In genomic region chr8:47037405-47037804, GRCm38 (mm10) we compare ENCODE assay signal across 31 mouse cellular contexts. TPM values are rescaled to one million over a fixed set of nuclear protein-coding genes. Genes with fewer than 3 reads are reported as not detected.
A peak's percentile ranks its signal among the peaks of the same experiment; 100 is the strongest.
DNase-seq lines count a peak whose midpoint lies in the region; ATAC-seq and TF ChIP-seq lines count a peak whose summit lies in the region.
"Had no signal": no experiment of that assay in that cellular context is flagged by ENCODE, and none has a peak within 500 bp of the region (broad histone marks: within the 10 kb centered on the region; RNA-seq: fewer than 3 reads in every experiment).

No protein-coding gene starts in this region.

- H3K27me3 ChIP-seq in intestine, embryonic 14.5 days (replicated peaks; ENCODE audit: control insufficient read depth, insufficient read depth, low read length), result peaks cover 38% of the 10 kb centered on the region
- no peaks in the 10 kb centered on the region for H3K27me3 ChIP-seq in intestine, postnatal 0 days (replicated peaks; ENCODE audit: control insufficient read depth, insufficient read depth, low read length)
- H3K27me3 ChIP-seq in kidney, embryonic 16.5 days (ENCODE audit: insufficient read depth, low read length), result no peaks in the 10 kb centered on the region
- no peaks in the 10 kb centered on the region for H3K27me3 ChIP-seq in testis, adult 2 months (ENCODE audit: control insufficient read depth, insufficient read depth, low read length)
- H3K27me3 ChIP-seq: heart, embryonic 13.5 days; liver, embryonic 15.5 days; lung, embryonic 15.5 days; stomach, embryonic 15.5 days had no signal

- H3K9ac ChIP-seq in intestine, embryonic 14.5 days (ENCODE audit: low read length), result no peak overlapping the region
- H3K9ac ChIP-seq in intestine, postnatal 0 days (ENCODE audit: low read depth, low read length), result no peak overlapping the region
- no peak overlapping the region for H3K9ac ChIP-seq in kidney, embryonic 16.5 days (replicated peaks; ENCODE audit: low read length)
- H3K9ac ChIP-seq: heart, embryonic 13.5 days; hindbrain, embryonic 14.5 days; liver, embryonic 15.5 days; lung, embryonic 15.5 days; stomach, embryonic 15.5 days had no signal

- no peak overlapping the region for H3K4me2 ChIP-seq in intestine, embryonic 14.5 days (ENCODE audit: low read length)
- H3K4me2 ChIP-seq in intestine, postnatal 0 days (replicated peaks; ENCODE audit: low read depth), result no peak overlapping the region
- no peak overlapping the region for H3K4me2 ChIP-seq in kidney, embryonic 16.5 days (replicated peaks; ENCODE audit: low read depth, low read length)
- H3K4me2 ChIP-seq: heart, embryonic 13.5 days; hindbrain, embryonic 14.5 days; liver, embryonic 15.5 days; lung, embryonic 15.5 days; midbrain, embryonic 11.5 days; stomach, embryonic 15.5 days had no signal

- TF ChIP-seq CTCF in intestine, postnatal 0 days (IDR thresholded peaks at IDR 0.05; ENCODE audit: low read depth), result no peak
- no peak for TF ChIP-seq CTCF in testis, adult 2 months (IDR thresholded peaks at IDR 0.05; ENCODE audit: control insufficient read depth, insufficient read depth, insufficient replicate concordance, low read depth, low read length)

- H3K36me3 ChIP-seq in intestine, embryonic 14.5 days (ENCODE audit: control insufficient read depth, insufficient read depth, low read length), result no peaks in the 10 kb centered on the region
- no peaks in the 10 kb centered on the region for H3K36me3 ChIP-seq in intestine, postnatal 0 days (ENCODE audit: control insufficient read depth, insufficient read depth)
- no peaks in the 10 kb centered on the region for H3K36me3 ChIP-seq in kidney, embryonic 16.5 days (ENCODE audit: insufficient read depth, low read length)
- H3K36me3 ChIP-seq in testis, adult 2 months (ENCODE audit: control insufficient read depth, insufficient read depth, low read length), result no peaks in the 10 kb centered on the region
- H3K36me3 ChIP-seq: heart, embryonic 13.5 days; liver, embryonic 15.5 days; lung, embryonic 15.5 days; stomach, embryonic 15.5 days had no signal

- peak; percentile 42 for DNase-seq in intestine, embryonic 14.5 days (ENCODE audit: low spot score)
- no peak for DNase-seq in kidney, postnatal 14 days
- no peak for DNase-seq in testis, postnatal 10 days (ENCODE audit: low spot score)
- DNase-seq in layer of hippocampus, postnatal 36 days, result no peak
- DNase-seq: adrenal gland, postnatal 25 days; cerebellum, adult 11-12 months; cerebellum, adult 9-11 months; gastrocnemius, adult 2 months; gastrocnemius, postnatal 36 days; heart, adult 2 months; heart, postnatal 10 days; liver; lung, postnatal 36 days; right cerebral cortex, postnatal 25 days; thymus, adult 18-20 months; thymus, postnatal 25 days had no signal

- H3K9me3 ChIP-seq in intestine, embryonic 14.5 days (ENCODE audit: control insufficient read depth, low read length), result peaks cover 12% of the 10 kb centered on the region
- H3K9me3 ChIP-seq in intestine, postnatal 0 days (ENCODE audit: control insufficient read depth), result no peaks in the 10 kb centered on the region
- H3K9me3 ChIP-seq in kidney, embryonic 16.5 days (ENCODE audit: low read length), result peaks cover 6% of the 10 kb centered on the region; the same call in 1 of the 2 replicates
- H3K9me3 ChIP-seq: liver, embryonic 15.5 days; lung, embryonic 15.5 days; stomach, embryonic 15.5 days had no signal

- H3K27ac ChIP-seq in intestine, embryonic 14.5 days (ENCODE audit: low read depth), result no peak overlapping the region
- no peak overlapping the region for H3K27ac ChIP-seq in intestine, postnatal 0 days (ENCODE audit: low read depth, low read length)
- no peak overlapping the region for H3K27ac ChIP-seq in kidney, embryonic 16.5 days (ENCODE audit: low read length)
- no peak overlapping the region for H3K27ac ChIP-seq in testis, adult 2 months (ENCODE audit: control insufficient read depth, insufficient read depth, low read depth, low read length)
- H3K27ac ChIP-seq: gastrocnemius, adult 2 months; heart, adult 2 months; heart, embryonic 13.5 days; hindbrain, embryonic 14.5 days; liver, embryonic 15.5 days; lung, embryonic 15.5 days; stomach, embryonic 15.5 days had no signal

- WGBS in intestine, embryonic 14.5 days, result 59% methylated on average over 5 of the region's 5 CpGs
- WGBS in intestine, postnatal 0 days, result 80% methylated on average over 5 of the region's 5 CpGs
- 44% methylated on average over 5 of the region's 5 CpGs for WGBS in kidney, embryonic 16.5 days

- H3K4me1 ChIP-seq in intestine, embryonic 14.5 days (replicated peaks; ENCODE audit: control insufficient read depth, insufficient read depth, low read length), result 0 out of 2 replicates have a peak, but pooled peaks cover 8% of the 10 kb centered on the region
- H3K4me1 ChIP-seq in intestine, postnatal 0 days (replicated peaks; ENCODE audit: control insufficient read depth, insufficient read depth, low read length), result no peaks in the 10 kb centered on the region
- H3K4me1 ChIP-seq in kidney, embryonic 16.5 days (ENCODE audit: insufficient read depth, low read length), result no peaks in the 10 kb centered on the region
- H3K4me1 ChIP-seq in testis, adult 2 months (ENCODE audit: control insufficient read depth, insufficient read depth, low read length), result no peaks in the 10 kb centered on the region
- H3K4me1 ChIP-seq: heart, embryonic 13.5 days; liver, embryonic 15.5 days; lung, embryonic 15.5 days; stomach, embryonic 15.5 days had no signal

- no peak for TF ChIP-seq POLR2A in testis, adult 2 months (IDR thresholded peaks at IDR 0.05; ENCODE audit: control insufficient read depth, low read depth, low read length)

- no peak for ATAC-seq in intestine, embryonic 14.5 days (replicated peaks; ENCODE audit: low FRiP score, low TSS enrichment, low read depth)
- ATAC-seq in intestine, postnatal 0 days, result no peak
- ATAC-seq in kidney, embryonic 16.5 days (ENCODE audit: low FRiP score, low TSS enrichment), result peak; percentile 39; the same call in 1 of the 2 replicates
- ATAC-seq: forebrain, embryonic 16.5 days; midbrain, embryonic 16.5 days had no signal

- H3K4me3 ChIP-seq in intestine, embryonic 14.5 days (ENCODE audit: low read depth, low read length), result no peak overlapping the region
- no peak overlapping the region for H3K4me3 ChIP-seq in intestine, postnatal 0 days (ENCODE audit: low read depth, low read length)
- H3K4me3 ChIP-seq in kidney, embryonic 16.5 days (ENCODE audit: low read length), result no peak overlapping the region
- peak overlapping the region; percentile 82 for H3K4me3 ChIP-seq in testis, adult 2 months (ENCODE audit: control insufficient read depth, low read depth, low read length)
- H3K4me3 ChIP-seq: erythroblast, embryonic 14.5 days; gastrocnemius, adult 2 months; heart, adult 2 months; heart, embryonic 13.5 days; liver, embryonic 15.5 days; lung, embryonic 15.5 days; stomach, embryonic 15.5 days had no signal

RNA-seq across cellular contexts. Expression of gene Enpp6, which starts 50.7 kb away (rescaled TPM):
- polyA plus RNA-seq in intestine, embryonic 14.5 days (2014; fragmentation: Nextera tagmentation; extraction: Ambion mirVana), result 0.13 and 0.23 TPM in 2 replicates
- 0.20 and 0.37 TPM in 2 replicates for polyA plus RNA-seq in intestine, postnatal 0 days (2015; fragmentation: Nextera tagmentation; extraction: Ambion mirVana)
- polyA plus RNA-seq in kidney, embryonic 16.5 days (2015; fragmentation: Nextera tagmentation; extraction: Ambion mirVana), result 1.7 and 2.5 TPM in 2 replicates
- 29.0 and 31.1 TPM in 2 replicates for polyA plus RNA-seq in testis, adult 2 months (2012; rRNA removed)
- total RNA-seq in layer of hippocampus, postnatal 36 days (2021), result 1 to 10 TPM; 6.7 to 9.9 TPM
- total RNA-seq: hematopoietic stem cell, adult 5-6 weeks; megakaryocyte, adult 5-6 weeks; neutrophil, adult 5-6 weeks had no signal
- polyA plus RNA-seq: erythroblast, embryonic 14.5 days had no signal
